Mouse (Mus musculus) kidney, postnatal 4 days (tissue): ENCODE data around the gene Tmx4.
"Not testable (repeated sequence)": the region's sequence is repeated elsewhere in the genome, so short reads cannot be mapped to it uniquely, and the experiment has no call there.

ENCODE experiments used
- DNase-seq, 2 experiments: peaks; one replicate each; pipeline ENCODE4 v3.0.0; 2021; ENCODE audit warnings: mixed read lengths in 2 of 2

Tmx4 gene

DNA sequence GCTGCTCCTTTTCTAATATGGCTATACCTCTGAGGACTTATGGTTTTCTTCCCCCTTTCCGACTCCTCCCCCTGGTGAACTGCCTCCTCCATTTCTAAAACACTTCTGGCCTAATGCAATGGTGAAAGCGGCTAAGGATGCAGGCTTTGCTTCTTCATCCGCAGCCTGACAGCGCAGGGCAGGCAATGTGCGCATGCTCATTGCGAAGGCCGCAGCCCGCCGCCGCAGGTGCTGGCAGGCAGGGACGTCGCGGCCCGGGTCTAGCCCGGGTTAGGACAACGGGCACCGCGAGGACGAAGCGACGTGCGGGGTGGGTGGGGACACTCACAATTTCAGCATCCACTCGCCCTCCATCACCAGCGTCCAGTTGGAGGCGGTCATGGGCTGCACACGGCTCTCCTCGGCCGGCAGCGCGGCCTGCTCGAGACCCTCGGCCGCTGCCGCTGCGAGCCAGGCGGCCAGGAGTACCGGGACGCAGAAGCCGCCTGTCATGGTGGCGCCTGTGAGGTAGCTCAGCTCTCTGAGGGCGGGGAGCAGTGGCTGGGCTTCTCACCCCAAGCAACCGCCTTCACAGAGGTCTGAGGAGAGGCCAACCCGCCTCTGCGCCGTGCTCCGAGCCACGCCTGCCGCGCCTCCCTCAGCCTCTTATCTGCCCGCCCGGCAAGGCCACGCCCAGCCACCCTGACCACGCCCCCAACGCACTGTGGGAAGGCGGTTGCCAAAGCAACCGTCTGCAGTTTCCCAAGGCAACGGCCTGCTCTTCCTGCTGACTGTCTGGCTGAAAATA, at the start of gene Tmx4:
Gene Tmx4, minus strand, starts transcription at position 632 of the 787 bp plus-strand sequence.
- peak; percentile 100 for DNase-seq

DNA sequence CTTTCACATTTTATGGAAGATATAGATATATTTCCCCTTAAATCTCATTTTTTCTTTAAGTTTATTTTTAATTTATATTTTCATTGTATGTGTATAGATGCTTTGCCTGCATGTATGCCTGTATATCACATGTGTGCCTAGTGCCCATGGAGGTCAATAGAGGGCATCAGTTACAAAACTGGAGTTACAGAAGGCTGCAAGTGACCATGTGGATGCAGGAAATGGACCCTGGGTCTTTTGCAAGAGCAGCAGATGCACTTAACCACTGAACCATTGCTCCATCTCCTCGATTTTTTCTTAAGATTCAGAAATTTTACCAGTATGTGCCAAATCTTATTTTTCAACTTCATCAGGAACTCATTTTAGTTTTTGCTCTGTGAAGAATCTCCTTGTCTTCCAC, 48.2 kb upstream of the Tmx4 start:
- DNase-seq, result no peak

DNA sequence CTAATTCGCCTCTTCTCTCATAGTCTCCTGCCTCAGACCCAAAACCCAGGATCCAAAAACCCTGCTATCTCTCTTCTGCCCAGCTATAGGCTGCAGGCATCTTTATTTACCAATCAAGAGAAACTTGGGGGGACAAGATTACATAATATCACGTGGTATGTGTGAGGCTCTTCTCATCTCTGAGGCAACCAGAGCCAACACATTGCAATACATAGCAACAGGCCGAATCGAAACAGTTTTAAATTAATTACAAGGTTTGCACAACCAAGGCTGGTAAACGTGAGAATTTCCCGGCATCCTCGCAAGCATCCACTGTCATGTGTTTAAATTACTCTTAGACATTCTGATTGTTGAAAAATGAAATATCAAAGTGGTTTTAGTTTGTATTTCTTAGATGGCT, 47.1 kb upstream of the Tmx4 start:
- no peak for DNase-seq

DNA sequence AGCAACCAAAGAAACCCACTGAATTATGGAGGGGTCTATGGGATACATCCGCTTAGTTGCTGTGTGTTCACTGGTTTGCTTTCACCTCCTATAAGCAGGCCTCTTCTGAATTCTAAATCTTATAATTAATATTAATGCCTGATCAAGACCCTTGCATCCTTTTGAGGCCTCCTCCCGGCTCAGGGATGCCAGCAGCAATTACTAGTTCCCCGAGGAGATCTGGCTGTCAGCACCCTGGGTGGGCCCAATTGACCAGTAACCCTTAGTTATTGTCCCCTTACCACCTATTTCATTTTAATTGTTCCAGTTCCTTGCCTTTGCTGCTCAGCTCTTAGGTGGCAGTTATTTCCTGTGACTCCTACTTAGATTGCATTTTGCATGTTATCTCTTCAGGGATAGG, 38.4 kb upstream of the Tmx4 start:
- DNase-seq, result no peak

DNA sequence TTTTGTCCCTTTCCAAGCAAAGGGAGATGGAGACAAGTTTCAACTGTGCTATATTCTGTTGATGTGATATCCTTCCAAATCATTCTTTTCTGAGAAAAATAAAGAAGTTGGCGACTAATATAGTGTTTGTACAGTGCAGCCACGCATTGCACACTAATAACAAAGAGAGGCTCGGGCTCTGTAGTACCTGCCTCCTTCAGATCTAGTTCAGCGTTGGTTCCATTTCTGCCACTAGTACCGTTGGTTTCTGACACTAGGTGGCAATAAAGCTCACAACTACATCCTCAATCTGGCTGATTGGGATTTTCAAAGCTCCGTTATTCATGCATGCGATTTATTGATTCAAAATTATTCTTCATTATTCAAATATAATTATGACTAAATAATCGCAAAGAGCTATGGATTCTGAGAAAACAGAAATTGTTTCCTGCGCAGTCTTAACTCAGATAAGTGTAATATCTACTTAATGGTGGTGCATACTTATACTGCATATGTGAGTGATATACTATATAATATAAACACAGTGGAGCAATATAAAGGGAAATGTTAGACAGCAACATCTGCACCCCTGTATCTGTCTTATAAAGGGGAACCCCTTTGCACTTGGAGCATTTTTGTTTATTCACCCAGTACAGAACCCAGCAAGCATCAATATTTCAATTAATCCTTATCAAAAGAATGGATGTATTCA, 37.5 kb upstream of the Tmx4 start:
- DNase-seq, result peak; percentile 6 to 13

DNA sequence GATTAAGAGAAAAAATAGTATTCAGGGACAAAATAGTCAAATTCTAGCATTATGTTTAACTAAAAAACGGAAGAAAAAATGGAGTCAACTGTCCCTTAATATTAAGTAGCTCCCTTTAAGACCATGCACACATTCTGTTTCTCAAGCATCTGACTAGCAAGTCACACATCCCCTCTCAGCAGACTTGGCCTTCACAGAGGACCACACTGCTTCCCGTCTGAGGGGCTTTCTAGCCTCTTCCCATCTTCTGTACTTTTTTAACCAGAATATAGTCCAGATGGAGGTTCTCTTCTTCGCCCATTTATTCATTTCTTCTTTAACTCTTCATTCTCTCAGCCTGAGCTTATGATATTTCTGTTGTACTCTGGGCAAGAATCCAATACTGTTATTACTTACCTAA, 35.6 kb upstream of the Tmx4 start:
- no peak for DNase-seq

DNA sequence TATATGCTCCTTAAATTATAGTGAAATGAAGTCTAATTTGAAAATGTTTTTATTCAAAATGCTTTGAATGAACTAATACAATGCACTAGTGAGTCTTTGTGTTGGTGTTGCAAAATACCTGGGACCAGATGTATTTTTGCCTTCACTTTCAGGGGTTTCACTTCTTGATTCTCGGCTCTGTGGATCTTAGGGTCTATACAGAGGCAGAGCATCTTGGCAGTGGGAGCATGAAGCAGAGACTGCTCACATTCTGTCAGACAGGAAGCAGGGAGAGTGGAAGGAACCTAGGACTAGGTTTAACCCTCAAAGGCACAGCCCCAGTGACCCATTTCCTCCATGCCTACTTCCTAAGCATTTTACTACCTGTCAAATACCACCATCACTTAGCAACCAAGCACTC, 31.5 kb upstream of the Tmx4 start:
- no peak for DNase-seq

DNA sequence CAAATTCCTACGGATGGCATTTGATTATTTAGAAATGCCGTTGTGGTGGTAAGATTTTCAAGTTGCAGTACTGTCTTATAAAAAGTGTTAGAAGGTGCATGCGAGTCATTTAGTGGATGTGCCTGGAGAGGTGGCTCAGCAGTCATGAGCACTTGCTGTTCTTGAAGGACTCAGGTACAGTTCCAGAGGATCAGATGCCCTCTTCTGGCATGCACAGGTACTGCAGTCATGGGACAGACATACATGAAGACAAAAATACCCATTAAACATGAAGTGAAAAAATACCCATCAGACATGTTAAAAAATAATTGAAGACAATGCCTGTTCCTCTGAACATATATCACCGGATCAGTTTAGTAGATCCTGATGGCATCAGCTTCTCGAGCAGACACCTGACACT, 29.7 kb upstream of the Tmx4 start:
- peak; percentile 65 to 68 for DNase-seq

DNA sequence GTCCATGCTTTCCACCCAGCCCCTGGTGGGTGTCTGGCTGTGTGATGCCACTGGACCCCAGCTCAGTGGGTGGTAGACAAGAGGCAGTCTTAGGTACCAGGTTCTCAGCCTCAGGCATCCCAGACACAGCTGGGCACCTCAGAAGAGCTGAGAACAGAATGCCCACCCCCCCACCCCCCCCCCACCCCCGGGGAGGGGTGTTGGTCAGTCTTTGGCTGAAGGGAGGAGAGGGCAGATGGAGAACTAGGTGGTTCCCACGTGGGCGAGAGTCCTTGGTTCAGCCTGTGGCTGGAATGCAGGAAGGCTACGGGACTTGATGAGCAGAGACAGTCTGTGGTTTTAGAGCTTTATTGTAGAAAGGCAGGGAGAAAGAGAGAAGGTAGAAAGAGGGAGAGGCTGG, 12.5 kb upstream of the Tmx4 start:
- no peak for DNase-seq

DNA sequence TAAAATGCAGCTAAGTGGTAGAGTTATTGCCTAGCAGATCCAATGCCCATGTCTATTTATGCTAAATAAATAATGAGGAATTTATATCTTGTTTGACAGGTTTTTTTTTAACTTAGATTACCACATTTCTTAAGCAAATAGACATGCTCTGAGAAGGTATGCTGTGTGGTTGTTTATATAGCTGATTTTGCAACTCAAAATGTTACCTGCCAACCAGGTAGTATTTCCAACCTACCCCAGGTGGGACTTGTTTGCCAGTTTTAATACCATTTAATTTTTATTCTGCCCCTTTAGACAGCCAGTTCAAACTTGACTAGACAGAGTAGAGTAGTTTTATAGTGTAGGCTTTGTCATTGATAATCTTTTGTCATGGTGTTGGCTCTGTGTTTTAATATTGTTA, 10.7 kb upstream of the Tmx4 start:
- DNase-seq, result no peak

DNA sequence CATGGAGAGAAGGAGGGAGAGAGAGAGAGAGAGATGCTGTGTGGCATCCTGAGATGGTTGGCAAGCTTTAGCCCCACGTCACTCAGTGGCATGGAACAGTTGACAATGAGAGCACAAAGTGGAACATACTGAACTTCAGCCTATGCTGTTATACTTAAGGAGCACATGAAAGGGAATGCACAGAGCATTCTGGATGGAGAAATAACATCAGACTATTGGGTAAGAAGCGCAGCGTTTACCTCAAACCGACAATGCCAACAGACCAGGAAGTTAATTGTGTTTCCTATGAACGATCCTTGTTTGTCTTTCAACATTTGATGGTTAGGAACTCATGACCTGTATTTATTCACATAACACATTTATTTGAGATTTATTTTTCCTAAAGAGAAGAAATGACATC, 8.8 kb upstream of the Tmx4 start:
- no peak for DNase-seq

DNA sequence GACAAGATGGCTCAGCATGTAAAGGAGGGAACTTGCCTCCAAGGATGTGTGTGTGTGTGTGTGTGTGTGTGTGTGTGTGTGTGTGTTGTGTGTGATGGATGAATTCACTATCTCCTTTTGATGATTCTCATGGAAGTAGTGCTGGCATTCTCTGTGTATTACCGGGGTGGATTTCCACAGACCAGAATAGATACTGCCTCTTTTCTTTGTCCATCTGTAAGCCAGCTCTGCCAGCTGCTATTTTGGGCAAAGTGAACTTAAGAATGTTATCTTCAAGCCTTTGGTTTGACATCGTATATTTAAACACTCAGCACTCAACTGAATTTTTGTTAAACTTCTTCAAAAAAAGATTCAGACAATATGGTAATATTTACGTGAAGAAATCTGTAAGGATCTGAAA, 5.1 kb upstream of the Tmx4 start:
- no peak for DNase-seq

DNA sequence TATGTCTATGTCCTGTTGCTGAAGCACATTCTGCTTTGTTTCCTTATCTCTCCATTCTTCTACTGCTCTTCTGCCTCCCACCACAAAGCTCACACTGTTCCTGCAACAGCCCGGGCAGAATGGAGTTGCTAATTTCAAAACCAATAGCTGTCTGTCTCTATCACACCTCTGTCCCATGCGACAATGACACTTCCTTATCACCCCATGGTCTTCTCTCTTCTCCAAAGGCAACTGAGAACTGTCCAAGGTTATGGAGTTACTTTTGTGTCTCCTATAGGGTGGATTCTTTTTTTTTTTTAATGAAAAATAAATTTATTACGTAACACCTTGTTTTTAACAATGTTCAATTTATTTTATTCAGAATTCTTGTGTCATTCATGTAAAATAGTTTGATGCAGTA, 1.8 kb upstream of the Tmx4 start:
- no peak for DNase-seq

DNA sequence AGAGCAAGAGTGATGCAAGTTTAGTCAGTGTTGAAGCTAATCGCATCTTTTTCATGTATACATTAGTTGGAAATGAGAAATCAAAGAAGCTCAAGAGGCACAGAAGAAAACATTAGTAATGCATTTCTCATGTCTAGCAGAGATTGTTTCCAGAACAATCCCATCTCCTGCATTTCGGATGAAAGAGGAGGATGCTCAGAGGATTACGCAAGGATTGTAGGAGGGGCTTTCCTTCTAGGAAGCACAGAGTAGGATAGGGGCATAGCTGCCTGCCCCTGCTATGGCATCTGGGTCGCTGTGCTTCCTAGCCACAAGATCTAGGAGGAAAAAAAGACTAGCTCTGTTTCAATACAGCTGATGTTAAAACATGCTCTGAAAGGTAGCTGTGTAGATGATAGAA, 1.2 kb upstream of the Tmx4 start:
- DNase-seq, result no peak

DNA sequence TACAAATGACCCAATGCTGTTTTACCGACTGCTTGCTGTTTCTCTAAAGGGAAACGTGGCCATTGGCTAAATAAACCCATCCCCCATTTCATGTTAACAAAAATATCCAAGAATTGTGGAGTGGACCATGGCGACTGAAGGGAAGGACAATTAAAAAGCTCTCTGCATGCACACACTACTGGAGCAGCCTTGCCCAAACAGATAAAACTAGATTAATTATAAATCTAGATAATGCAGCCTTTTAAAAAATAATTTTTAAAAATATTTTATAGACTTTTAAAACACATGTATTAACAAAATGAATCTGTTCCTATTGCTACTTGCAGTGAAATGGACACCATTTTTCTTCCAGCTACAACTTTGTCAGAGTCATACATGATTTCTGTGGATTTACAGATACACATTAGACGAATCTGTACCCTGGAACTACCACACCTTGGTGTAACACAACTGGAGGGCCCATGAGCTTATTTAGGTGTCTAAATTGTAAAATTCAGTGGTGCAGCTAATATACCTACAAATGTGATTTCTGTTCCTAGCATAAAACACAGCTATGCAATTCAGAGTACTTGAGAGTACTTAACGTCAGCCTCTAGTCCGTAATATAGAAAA, 462 bp upstream of the Tmx4 start:
- DNase-seq, result no peak

DNA sequence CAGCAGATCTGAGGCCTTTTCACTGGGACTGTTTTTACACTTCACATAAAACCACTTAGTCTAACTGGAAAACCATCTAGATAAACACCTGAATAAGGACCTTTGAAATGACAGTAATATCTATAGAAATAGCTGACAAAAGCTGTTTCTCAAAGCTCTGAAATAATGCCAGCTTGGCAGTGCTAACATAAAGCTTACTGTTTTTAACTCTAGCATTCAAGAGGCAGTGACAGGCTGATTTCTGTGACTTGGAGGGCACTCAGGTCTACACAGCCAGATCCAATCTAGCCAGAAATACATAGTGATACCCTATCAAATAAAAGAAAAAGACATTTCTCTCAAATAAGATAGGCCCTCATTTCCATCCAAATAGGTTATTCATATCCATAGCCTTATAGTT, 1.6 kb downstream of the Tmx4 start:
- DNase-seq, result no peak

DNA sequence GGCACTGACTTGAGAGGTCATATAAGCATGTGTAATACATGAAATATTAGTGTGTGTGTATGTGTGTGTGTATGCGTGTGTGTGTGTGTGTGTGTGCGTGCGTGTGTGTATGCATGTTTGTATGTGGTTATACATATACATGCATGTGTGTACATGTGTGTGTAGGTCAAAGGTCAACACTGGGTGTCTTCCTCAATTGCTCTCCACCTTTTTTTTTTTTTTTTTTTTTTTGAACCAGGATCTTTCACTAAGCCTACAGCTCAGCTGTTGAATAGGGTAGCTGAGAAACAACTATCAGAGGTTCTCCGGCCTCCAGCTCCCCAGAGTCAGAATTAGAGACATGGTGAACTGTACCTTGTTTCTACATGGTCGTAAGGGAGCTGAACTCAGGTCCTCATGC, 2.6 kb downstream of the Tmx4 start:
- DNase-seq, result no peak

DNA sequence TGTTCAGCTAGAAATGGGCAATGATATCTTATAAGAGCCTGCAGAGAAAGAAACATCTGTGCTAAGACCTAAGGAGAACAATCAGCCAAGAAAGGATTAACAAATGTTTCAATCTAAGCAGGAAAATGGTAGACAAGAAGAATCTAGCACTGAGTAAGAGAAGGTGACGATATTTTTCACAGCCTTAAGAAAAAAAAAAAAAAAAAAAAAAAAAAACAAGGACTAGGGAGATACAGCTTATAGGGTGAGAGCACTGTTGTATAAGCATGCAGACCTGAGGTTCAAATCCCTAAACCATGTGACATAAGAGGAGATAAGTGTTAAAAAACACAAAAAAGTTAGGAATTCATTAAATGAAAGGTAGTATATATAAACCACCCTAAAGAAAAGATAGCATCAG, 3.5 kb downstream of the Tmx4 start:
- DNase-seq, result no peak

DNA sequence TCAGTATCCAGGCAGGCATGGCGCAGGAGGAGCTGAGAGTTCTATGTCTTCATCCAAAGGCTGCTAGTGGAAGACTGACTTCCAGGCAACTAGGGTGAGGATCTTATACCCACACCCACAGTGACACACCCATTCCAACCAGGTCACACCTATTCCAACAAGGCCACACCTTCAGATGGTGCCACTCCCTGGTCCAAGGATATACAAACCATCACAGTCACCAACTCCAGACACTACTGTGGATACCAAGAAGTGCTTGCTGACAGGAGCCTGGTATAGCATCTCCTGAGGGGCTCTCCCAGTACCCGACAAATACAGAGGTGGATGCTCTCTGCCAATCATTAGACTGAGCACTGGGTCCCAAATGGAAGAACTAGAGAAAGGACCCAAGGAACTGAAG, 15.4 kb downstream of the Tmx4 start:
- not testable (repeated sequence) for DNase-seq

DNA sequence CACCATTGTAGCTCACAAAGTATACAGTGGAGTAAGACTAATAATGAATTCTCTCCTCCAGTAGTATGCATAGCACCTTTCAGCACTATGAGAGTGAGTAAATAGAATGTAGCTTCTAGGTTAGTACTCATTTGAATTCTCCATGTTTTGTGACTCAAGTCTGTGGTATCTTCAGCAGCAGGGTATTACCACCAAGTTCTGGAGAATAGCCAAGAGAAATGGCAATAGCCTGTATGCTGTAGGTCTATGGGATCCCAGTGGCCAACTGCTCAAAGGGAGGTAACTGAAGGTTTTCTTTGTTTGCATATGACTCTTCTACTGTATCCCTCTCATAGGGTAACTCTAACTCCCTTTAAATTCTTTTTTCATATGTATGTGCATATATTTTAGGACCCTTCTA, 39.0 kb downstream of the Tmx4 start:
- no peak for DNase-seq

DNA sequence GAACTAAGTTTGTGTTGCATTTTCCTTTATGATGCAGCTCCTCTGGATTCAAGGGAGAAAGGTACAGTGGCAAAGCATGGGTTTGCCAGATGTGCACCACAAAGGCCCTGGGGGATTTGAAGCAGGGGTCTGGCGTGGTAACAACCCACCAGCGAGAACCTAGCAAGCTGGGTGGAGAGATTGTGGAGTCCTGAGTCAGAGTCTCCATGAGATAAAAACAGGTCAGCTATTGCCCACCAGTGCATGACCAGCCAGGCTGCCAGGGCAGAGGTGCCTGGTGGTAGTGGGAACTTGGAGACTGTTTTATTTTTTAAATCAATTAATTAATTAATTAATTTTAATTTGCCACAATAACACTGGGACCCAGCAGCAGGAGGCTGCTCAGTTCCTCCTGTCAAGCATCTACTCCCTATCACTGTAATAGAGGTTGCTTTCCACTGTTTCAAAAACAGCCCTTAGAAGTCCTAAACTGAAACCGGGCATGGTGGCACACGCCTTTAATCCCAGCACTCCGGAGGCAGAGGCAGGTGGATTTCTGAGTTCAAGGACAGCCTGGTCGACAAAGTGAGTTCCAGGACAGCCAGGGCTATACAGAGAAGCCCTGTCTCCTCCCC, 52.8 kb downstream of the Tmx4 start:
- no peak for DNase-seq

DNA sequence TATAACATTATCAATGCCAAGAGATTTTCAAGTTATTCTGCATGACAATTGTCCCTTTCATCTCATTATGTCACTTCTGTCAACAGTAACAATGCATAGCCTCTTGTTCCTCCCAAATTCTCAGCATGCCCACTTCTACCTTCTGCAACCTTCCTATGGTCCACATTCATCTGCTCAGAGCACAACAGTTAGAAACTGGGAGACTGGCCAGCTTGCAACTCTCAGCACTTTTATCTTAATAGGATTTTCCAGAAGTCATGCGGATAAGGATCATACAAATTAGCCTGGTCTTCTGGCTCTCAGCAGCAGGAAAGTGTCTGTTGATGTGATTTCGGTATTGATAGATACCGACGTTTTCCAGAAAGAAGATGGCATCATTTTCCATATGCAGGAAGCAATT, 58.7 kb downstream of the Tmx4 start:
- DNase-seq, result no peak

DNA sequence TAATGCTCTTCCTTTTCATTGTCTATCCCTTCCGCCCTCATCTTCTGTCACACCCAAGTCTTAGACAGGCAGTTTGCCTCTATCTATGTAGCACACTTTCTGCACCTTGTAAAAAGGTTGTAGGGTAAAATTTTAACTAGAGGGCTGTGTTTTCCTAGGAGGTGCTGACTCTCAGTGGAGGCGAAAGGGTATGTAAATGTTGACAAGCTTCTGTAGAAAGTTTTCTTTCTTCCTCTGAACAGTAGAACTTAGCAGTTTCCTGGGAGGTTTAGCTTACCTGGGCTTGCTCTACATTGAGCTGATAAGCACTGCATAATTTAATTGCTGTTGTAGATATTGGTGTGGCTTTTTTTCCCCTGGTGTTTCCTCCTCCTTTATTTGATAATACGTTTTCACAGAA, 84.5 kb downstream of the Tmx4 start:
- no peak for DNase-seq

DNA sequence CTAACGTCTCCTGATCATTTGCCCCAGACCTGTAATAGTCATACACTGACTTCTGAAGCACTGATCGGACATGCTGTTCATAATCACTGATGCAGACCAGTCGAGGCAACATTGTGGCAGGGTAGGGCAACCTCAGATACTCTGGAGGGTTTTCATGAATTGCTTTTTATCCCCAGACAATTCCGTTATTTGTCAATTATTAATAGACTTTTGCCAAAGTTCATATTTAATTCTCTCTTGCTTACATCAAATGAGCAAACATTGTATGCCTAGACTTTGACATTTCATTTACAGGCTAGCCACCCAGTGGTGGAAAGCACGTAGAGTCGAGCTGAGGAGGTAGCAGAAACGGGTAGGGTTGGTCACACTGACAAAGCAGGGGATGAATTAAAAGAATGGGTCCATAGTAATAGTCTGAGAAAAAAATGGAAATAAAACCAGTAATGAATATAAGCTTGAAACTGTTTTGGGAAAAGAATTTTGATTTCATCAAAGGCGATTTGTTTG, 89.7 kb downstream of the Tmx4 start, which contains the start of gene Hao1:
Gene Hao1, minus strand, starts transcription at position 148 of the 507 bp plus-strand sequence.
- DNase-seq, result no peak
